Mouse (Mus musculus): Measurements from ENCODE around the gene Plekhh2. TPM values are rescaled to one million over a fixed set of nuclear protein-coding genes. Genes with fewer than 3 reads are reported as not detected.

The Plekhh2 gene
- polyA plus RNA-seq, 1 experiment from 2014 or later: 5.0 TPM

DNA sequence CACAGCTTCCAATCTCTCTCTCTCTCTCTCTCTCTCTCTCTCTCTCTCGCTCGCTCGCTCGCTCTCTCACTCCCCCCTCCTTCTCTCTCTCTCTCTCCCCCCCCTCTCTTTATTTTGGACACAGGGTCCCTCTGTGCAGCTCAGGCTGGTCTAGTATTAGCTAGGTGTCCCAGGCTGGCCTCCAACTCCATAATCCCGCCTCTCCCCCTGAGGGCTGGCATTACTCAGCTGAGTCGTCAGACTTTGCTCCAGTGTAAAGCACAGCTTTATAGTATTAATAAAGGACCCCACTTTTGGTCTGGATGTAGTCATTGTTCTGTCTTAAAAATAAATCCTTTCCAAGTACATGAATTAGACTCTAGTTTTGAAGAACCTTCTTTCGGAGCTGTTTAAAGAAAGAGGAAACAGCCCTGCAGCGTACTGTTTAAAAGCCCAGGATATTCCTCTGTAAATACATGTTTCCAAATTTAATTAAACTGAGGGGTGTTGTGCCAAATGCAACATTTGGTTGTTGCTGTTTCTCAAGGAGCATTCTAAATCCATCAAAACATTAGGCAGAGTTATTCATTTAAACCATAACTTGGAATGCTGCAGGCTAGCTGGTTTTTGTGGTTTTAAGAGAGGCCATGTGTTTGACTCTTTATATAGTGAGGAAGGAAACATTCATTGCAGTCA is 70.2 kb downstream of the Plekhh2 start:
- Histone ChIP-seq H3K27ac (no peak overlapping the region), H3K36me3 (peaks cover 3% of the 10 kb centered on the region; the same call in 1 of the 2 replicates), H3K4me1 (peaks cover 26% of the 10 kb centered on the region), H3K9me3 (replicated peaks) (no peaks in the 10 kb centered on the region), H3K27me3 (ENCODE audit: low read depth, poor library complexity, severe bottlenecking) (no peaks in the 10 kb centered on the region), H3K4me3 (no peak overlapping the region)
- DNase-seq (ENCODE audit: low spot score): no peak
- 82% methylated on average over 8 of the region's 8 CpGs for WGBS

DNA sequence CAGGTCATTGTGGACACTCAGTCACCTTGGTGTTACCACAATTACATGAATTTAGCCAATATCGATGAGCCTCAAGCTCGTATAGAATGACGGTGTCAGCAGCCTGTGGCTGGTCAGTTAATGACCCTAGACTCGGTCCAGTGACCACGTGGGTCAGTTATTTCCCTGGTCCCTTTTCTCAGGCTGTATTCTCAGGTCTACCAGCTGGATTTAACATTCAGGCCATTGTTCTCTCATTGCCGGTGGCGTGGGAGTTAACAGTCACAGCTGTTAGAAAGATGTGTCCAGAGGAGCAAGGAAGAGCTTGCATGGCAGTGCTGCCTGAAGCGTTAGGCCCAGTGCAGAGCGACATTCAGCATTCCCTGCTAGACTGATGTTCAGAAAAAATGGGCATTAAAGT is 72.4 kb downstream of the Plekhh2 start:
- 85% methylated on average over 9 of the region's 9 CpGs for WGBS
- H3K27ac ChIP-seq: no peak overlapping the region
- no peak overlapping the region for H3K4me3 ChIP-seq
- H3K27me3 ChIP-seq (ENCODE audit: low read depth, poor library complexity, severe bottlenecking): no peaks in the 10 kb centered on the region
- H3K4me1 ChIP-seq: peaks cover 24% of the 10 kb centered on the region
- no peak for DNase-seq (ENCODE audit: low spot score)
- H3K36me3 ChIP-seq: no peaks in the 10 kb centered on the region; the same call in 1 of the 2 replicates
- H3K9me3 ChIP-seq (replicated peaks): no peaks in the 10 kb centered on the region

GRCm38 (mm10) chr17:84585104-84585503 is 73.4 kb downstream of the Plekhh2 start:
- DNase-seq (ENCODE audit: low spot score): no peak
- no peak overlapping the region for H3K27ac ChIP-seq
- H3K9me3 ChIP-seq (replicated peaks): no peaks in the 10 kb centered on the region
- H3K36me3 ChIP-seq: peaks cover 5% of the 10 kb centered on the region
- no peaks in the 10 kb centered on the region for H3K27me3 ChIP-seq (ENCODE audit: low read depth, poor library complexity, severe bottlenecking)
- H3K4me3 ChIP-seq: no peak overlapping the region
- WGBS: 84% methylated on average over 8 of the region's 8 CpGs
- H3K4me1 ChIP-seq: peaks cover 17% of the 10 kb centered on the region

DNA sequence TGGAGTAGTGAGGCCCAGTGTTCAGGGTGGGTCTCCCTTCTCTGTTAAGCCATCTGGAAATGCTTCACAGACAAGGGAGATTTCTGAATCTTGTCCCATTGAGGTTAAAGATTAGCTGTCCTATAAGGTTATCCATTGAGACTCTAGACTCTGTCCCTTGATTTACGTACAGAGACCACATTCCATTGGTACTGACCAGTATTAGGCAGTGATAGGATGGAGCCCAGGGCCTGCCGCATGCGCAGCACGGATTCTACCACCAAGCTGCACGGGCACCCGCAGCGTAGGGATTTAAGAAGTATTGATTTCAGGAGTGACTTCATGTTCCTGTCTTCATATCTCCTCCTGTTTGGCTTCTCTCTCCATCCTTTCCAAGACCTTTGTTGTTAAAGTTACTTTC is 78.4 kb downstream of the Plekhh2 start:
- Histone ChIP-seq H3K36me3 (peaks cover 28% of the 10 kb centered on the region), H3K27me3 (ENCODE audit: low read depth, poor library complexity, severe bottlenecking) (no peaks in the 10 kb centered on the region), H3K4me1 (0 out of 2 replicates have a peak, but pooled peaks cover 4% of the 10 kb centered on the region), H3K4me3 (no peak overlapping the region), H3K27ac (no peak overlapping the region; the same call in 1 of the 2 replicates), H3K9me3 (replicated peaks) (no peaks in the 10 kb centered on the region)
- DNase-seq (ENCODE audit: low spot score): peak; percentile 15
- WGBS: 96% methylated on average over 7 of the region's 7 CpGs

- Histone ChIP-seq H3K27me3 (ENCODE audit: low read depth, poor library complexity, severe bottlenecking) (no peaks in the 10 kb centered on the region), H3K4me1 (peaks cover 9% of the 10 kb centered on the region), H3K27ac (no peak overlapping the region), H3K36me3 (peaks cover 30% of the 10 kb centered on the region), H3K4me3 (no peak overlapping the region), H3K9me3 (replicated peaks) (no peaks in the 10 kb centered on the region)
- WGBS: 94% methylated on average over 16 of the region's 16 CpGs
- peak; percentile 14 for DNase-seq (ENCODE audit: low spot score)
Measured at GRCm38 (mm10) chr17:84591431-84592150, 79.9 kb downstream of the Plekhh2 start.

- Histone ChIP-seq H3K27ac (no peak overlapping the region), H3K4me3 (no peak overlapping the region), H3K4me1 (peaks cover 23% of the 10 kb centered on the region), H3K9me3 (replicated peaks) (no peaks in the 10 kb centered on the region), H3K36me3 (peaks cover 23% of the 10 kb centered on the region), H3K27me3 (ENCODE audit: low read depth, poor library complexity, severe bottlenecking) (no peaks in the 10 kb centered on the region)
- peak; percentile 35 for DNase-seq (ENCODE audit: low spot score)
- WGBS: 43% methylated on average over 10 of the region's 10 CpGs
Measured at GRCm38 (mm10) chr17:84596015-84596441, 84.3 kb downstream of the Plekhh2 start.

DNA sequence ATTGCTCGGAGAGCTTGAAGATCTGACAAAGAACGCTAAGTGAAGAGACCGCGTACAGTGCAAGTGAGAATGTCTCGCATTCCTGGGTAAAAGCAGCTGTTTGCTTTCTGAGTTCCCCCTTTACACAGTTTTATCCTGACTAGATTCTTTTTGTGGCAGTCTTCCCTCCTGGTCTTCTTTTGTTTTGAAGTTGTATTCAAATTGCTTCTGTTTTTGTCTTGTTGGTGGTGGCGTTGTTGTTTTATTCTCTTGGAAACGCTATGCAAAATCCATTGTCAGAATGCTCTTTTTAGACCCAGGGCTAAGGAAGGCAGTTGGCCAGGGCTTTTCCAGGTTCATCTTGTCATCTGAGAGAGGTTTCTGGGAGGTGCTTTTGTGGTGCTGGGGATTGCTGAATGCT is 84.8 kb downstream of the Plekhh2 start:
- H3K4me3 ChIP-seq: no peak overlapping the region
- 71% methylated on average over 7 of the region's 7 CpGs for WGBS
- H3K36me3 ChIP-seq: peaks cover 20% of the 10 kb centered on the region
- H3K27ac ChIP-seq: peak overlapping the region; percentile 48; the same call in 1 of the 2 replicates
- DNase-seq (ENCODE audit: low spot score): no peak
- H3K9me3 ChIP-seq (replicated peaks): no peaks in the 10 kb centered on the region
- peaks cover 23% of the 10 kb centered on the region for H3K4me1 ChIP-seq
- H3K27me3 ChIP-seq (ENCODE audit: low read depth, poor library complexity, severe bottlenecking): no peaks in the 10 kb centered on the region

DNA sequence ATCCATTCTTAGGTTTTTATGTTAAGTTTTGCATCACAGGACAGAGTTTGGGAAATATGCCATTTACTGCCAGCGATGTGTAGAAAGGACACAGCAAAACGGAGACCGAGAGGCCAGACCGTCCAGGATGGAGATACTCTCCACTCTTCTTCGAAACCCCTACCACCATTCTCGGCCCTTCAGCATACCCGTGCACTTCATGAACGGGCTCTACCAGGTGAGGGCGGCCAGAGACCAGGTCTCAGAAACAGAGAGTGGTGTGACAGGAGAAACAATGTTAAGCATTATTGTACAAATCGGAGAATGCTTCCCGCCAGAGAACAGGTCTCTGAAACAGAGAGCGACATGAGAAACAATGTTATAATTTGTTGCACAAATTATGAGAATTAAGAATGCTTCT is 86.2 kb downstream of the Plekhh2 start:
- WGBS: 92% methylated on average over 12 of the region's 12 CpGs
- no peak overlapping the region for H3K27ac ChIP-seq

DNA sequence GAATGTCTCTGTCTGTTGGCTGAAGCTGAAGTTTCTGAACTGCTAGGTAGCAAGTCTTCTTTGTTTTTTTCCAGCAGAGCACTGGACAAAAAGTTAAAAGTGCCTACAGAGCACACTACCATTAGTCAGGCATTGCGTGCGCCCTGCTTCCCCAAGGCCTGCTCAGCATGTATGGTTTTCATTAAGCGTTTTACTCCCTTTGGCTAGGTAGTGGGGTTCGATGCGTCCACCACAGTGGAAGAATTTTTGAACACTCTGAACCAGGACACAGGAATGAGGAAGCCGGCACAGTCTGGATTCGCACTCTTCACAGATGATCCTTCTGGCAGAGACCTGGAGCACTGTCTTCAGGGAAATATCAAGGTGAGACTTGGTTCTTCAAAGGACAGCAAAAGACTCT is 87.2 kb downstream of the Plekhh2 start:
- WGBS: 57% methylated on average over 7 of the region's 7 CpGs
- H3K9me3 ChIP-seq (replicated peaks): no peaks in the 10 kb centered on the region
- H3K4me1 ChIP-seq: peaks cover 26% of the 10 kb centered on the region
- peak; percentile 38 for DNase-seq (ENCODE audit: low spot score)
- no peaks in the 10 kb centered on the region for H3K27me3 ChIP-seq (ENCODE audit: low read depth, poor library complexity, severe bottlenecking)
- peaks cover 7% of the 10 kb centered on the region; the same call in 1 of the 2 replicates for H3K36me3 ChIP-seq
- no peak overlapping the region for H3K4me3 ChIP-seq
- H3K27ac ChIP-seq: no peak overlapping the region

More for the DNA sequence above, 86.2 kb downstream of the Plekhh2 start:
- no peaks in the 10 kb centered on the region for H3K27me3 ChIP-seq (ENCODE audit: low read depth, poor library complexity, severe bottlenecking)
- no peaks in the 10 kb centered on the region for H3K9me3 ChIP-seq (replicated peaks)
- peak; percentile 29 for DNase-seq (ENCODE audit: low spot score)
- peaks cover 23% of the 10 kb centered on the region for H3K4me1 ChIP-seq
- H3K4me3 ChIP-seq: no peak overlapping the region
- H3K36me3 ChIP-seq: peaks cover 14% of the 10 kb centered on the region; the same call in 1 of the 2 replicates

- H3K4me1 ChIP-seq: peaks cover 26% of the 10 kb centered on the region
- DNase-seq (ENCODE audit: low spot score): peak; percentile 26
- H3K9me3 ChIP-seq (replicated peaks): no peaks in the 10 kb centered on the region
- no peaks in the 10 kb centered on the region for H3K27me3 ChIP-seq (ENCODE audit: low read depth, poor library complexity, severe bottlenecking)
- peak overlapping the region; percentile 26; the same call in 1 of the 2 replicates for H3K27ac ChIP-seq
- no peaks in the 10 kb centered on the region for H3K36me3 ChIP-seq
- 83% methylated on average over 9 of the region's 9 CpGs for WGBS
- no peak overlapping the region for H3K4me3 ChIP-seq
Measured at GRCm38 (mm10) chr17:84600051-84600983, 88.6 kb downstream of the Plekhh2 start.

- Histone ChIP-seq H3K9me3 (replicated peaks) (no peaks in the 10 kb centered on the region), H3K4me1 (peaks cover 17% of the 10 kb centered on the region), H3K36me3 (0 out of 2 replicates have a peak, but pooled peaks cover under 1% of the 10 kb centered on the region), H3K4me3 (no peak overlapping the region), H3K27ac (no peak overlapping the region), H3K27me3 (ENCODE audit: low read depth, poor library complexity, severe bottlenecking) (no peaks in the 10 kb centered on the region)
- peak; percentile 9 for DNase-seq (ENCODE audit: low spot score)
- WGBS: 96% methylated on average over 5 of the region's 5 CpGs
Measured at GRCm38 (mm10) chr17:84601805-84602204, 90.1 kb downstream of the Plekhh2 start.

GRCm38 (mm10) chr17:84603202-84603627 is 91.5 kb downstream of the Plekhh2 start:
- WGBS: 79% methylated on average over 9 of the region's 9 CpGs
- DNase-seq (ENCODE audit: low spot score): no peak
- H3K27me3 ChIP-seq (ENCODE audit: low read depth, poor library complexity, severe bottlenecking): no peaks in the 10 kb centered on the region

More at GRCm38 (mm10) chr17:84603202-84603627, 91.5 kb downstream of the Plekhh2 start:
- peaks cover 17% of the 10 kb centered on the region for H3K4me1 ChIP-seq
- H3K27ac ChIP-seq: no peak overlapping the region
- H3K4me3 ChIP-seq: no peak overlapping the region
- no peaks in the 10 kb centered on the region for H3K9me3 ChIP-seq (replicated peaks)
- peaks cover 8% of the 10 kb centered on the region; the same call in 1 of the 2 replicates for H3K36me3 ChIP-seq
